Comparison of ENCODE assay signal across 9 mouse cellular contexts in genomic region chr15:84073911-84074704, GRCm38 (mm10). TPM values are rescaled to one million over a fixed set of nuclear protein-coding genes. Genes with fewer than 3 reads are reported as not detected.
DNase-seq lines count a peak whose midpoint lies in the region; ATAC-seq and TF ChIP-seq lines count a peak whose summit lies in the region.
"Had no signal": no experiment of that assay in that cellular context is flagged by ENCODE, and none has a peak within 500 bp of the region (broad histone marks: within the 10 kb centered on the region; RNA-seq: fewer than 3 reads in every experiment).

No protein-coding gene starts in this region.

- H3K4me2 ChIP-seq in heart, embryonic 11.5 days: no peak overlapping the region
- no peak overlapping the region for H3K4me2 ChIP-seq in heart, postnatal 0 days (ENCODE audit: low read depth, low read length)
- H3K4me2 ChIP-seq in midbrain, embryonic 12.5 days (replicated peaks): peak overlapping the region; percentile 39
- H3K4me2 ChIP-seq in stomach, embryonic 16.5 days (ENCODE audit: low read depth, low read length): 0 out of 2 replicates have a peak overlapping the region, but pooled peaks have one; percentile 2

- H3K36me3 ChIP-seq in heart, embryonic 11.5 days (ENCODE audit: control insufficient read depth, insufficient read depth, low read length): no peaks in the 10 kb centered on the region
- H3K36me3 ChIP-seq in heart, postnatal 0 days (replicated peaks; ENCODE audit: control insufficient read depth, insufficient read depth, low read length): no peaks in the 10 kb centered on the region
- no peaks in the 10 kb centered on the region for H3K36me3 ChIP-seq in midbrain, embryonic 12.5 days
- H3K36me3 ChIP-seq in stomach, embryonic 16.5 days (ENCODE audit: control insufficient read depth, insufficient read depth, low read length): no peaks in the 10 kb centered on the region

- DNase-seq in heart, adult 18-20 months: peak; percentile 24 to 81
- DNase-seq in ZHBTc4 (ENCODE audit: low read depth, low spot score): peak; percentile 90
- peak; percentile 89 for DNase-seq in embryo, embryonic 10 days (ENCODE audit: low spot score)
- DNase-seq in heart, postnatal 0 days (ENCODE audit: low spot score): peak; percentile 9
- peak; percentile 74 to 86 for DNase-seq in layer of hippocampus, postnatal 25 days (ENCODE audit: extremely low spot score in 1 of 2, low spot score in 1 of 2)

- no peaks in the 10 kb centered on the region for H3K4me1 ChIP-seq in heart, embryonic 11.5 days (ENCODE audit: control insufficient read depth, insufficient read depth, low read length)
- H3K4me1 ChIP-seq in heart, postnatal 0 days (ENCODE audit: control insufficient read depth, insufficient read depth): no peaks in the 10 kb centered on the region
- peaks cover 20% of the 10 kb centered on the region for H3K4me1 ChIP-seq in midbrain, embryonic 12.5 days
- H3K4me1 ChIP-seq in stomach, embryonic 16.5 days (ENCODE audit: control insufficient read depth, insufficient read depth, low read length): no peaks in the 10 kb centered on the region; the same call in 1 of the 2 replicates

- no peak overlapping the region for H3K27ac ChIP-seq in heart, embryonic 11.5 days (ENCODE audit: low read depth, low read length)
- no peak overlapping the region for H3K27ac ChIP-seq in heart, postnatal 0 days (ENCODE audit: low read depth)
- no peak overlapping the region for H3K27ac ChIP-seq in midbrain, embryonic 12.5 days (replicated peaks)
- no peak overlapping the region for H3K27ac ChIP-seq in stomach, embryonic 16.5 days (ENCODE audit: low read length)

- peak; percentile 84 for TF ChIP-seq CTCF in heart, postnatal 0 days (IDR thresholded peaks at IDR 0.05; ENCODE audit: low read depth)

- H3K4me3 ChIP-seq in heart, embryonic 11.5 days (ENCODE audit: low read depth, low read length): no peak overlapping the region
- H3K4me3 ChIP-seq in heart, postnatal 0 days (ENCODE audit: low read depth, low read length): no peak overlapping the region
- H3K4me3 ChIP-seq in midbrain, embryonic 12.5 days: 0 out of 2 replicates have a peak overlapping the region, but pooled peaks have one; percentile 13
- H3K4me3 ChIP-seq in stomach, embryonic 16.5 days (replicated peaks; ENCODE audit: low read length): no peak overlapping the region

- no peaks in the 10 kb centered on the region for H3K9me3 ChIP-seq in heart, embryonic 11.5 days (replicated peaks; ENCODE audit: control insufficient read depth, low read length)
- no peaks in the 10 kb centered on the region for H3K9me3 ChIP-seq in heart, postnatal 0 days (replicated peaks; ENCODE audit: control insufficient read depth, low read length)
- no peaks in the 10 kb centered on the region for H3K9me3 ChIP-seq in midbrain, embryonic 12.5 days
- H3K9me3 ChIP-seq in stomach, embryonic 16.5 days (replicated peaks; ENCODE audit: control insufficient read depth, low read length): no peaks in the 10 kb centered on the region

- 15% methylated on average over 14 of the region's 15 CpGs for WGBS in heart, embryonic 11.5 days (ENCODE audit: insufficient replicate concordance)
- 16% methylated on average over 11 of the region's 15 CpGs for WGBS in heart, postnatal 0 days
- WGBS in midbrain, embryonic 12.5 days: 10% methylated on average over 11 of the region's 15 CpGs
- WGBS in stomach, embryonic 16.5 days: 10% methylated on average over 14 of the region's 15 CpGs

- no peak for ATAC-seq in heart, embryonic 11.5 days (replicated peaks; ENCODE audit: insufficient number of reproducible peaks, low FRiP score, low TSS enrichment)
- no peak for ATAC-seq in heart, postnatal 0 days (ENCODE audit: insufficient read depth, low read depth)
- peak; percentile 24; the same call in 1 of the 2 replicates for ATAC-seq in midbrain, embryonic 12.5 days (ENCODE audit: low FRiP score, low read depth)
- ATAC-seq in stomach, embryonic 16.5 days (ENCODE audit: insufficient read depth, low FRiP score): no peak

- TF ChIP-seq EP300 in heart, postnatal 0 days (IDR thresholded peaks at IDR 0.05; ENCODE audit: low read depth): no peak

- peaks cover 49% of the 10 kb centered on the region for H3K27me3 ChIP-seq in heart, embryonic 11.5 days (ENCODE audit: control insufficient read depth, insufficient read depth, low read length)
- peaks cover 59% of the 10 kb centered on the region for H3K27me3 ChIP-seq in heart, postnatal 0 days (ENCODE audit: control insufficient read depth, insufficient read depth, low read length)
- peaks cover 67% of the 10 kb centered on the region for H3K27me3 ChIP-seq in midbrain, embryonic 12.5 days
- H3K27me3 ChIP-seq in stomach, embryonic 16.5 days (ENCODE audit: control insufficient read depth, insufficient read depth, low read length): peaks cover 8% of the 10 kb centered on the region; the same call in 1 of the 2 replicates

- H3K9ac ChIP-seq in heart, embryonic 11.5 days (ENCODE audit: low read depth, low read length): no peak overlapping the region
- no peak overlapping the region for H3K9ac ChIP-seq in heart, postnatal 0 days (replicated peaks; ENCODE audit: low read depth, low read length)
- no peak overlapping the region for H3K9ac ChIP-seq in midbrain, embryonic 12.5 days (replicated peaks)
- H3K9ac ChIP-seq in stomach, embryonic 16.5 days (ENCODE audit: low read length): no peak overlapping the region

RNA-seq across cellular contexts. Expression of gene Efcab6, which starts 8.9 kb away (rescaled TPM):
- under 1 TPM in 1 of 2 experiments, not detected in 1; 0.08 TPM for total RNA-seq in heart, adult 18-20 months (2021)
- 0.08 TPM in 1 of 2 replicates, not detected in the other for polyA plus RNA-seq in heart, embryonic 11.5 days (2014; fragmentation: Nextera tagmentation; extraction: Ambion mirVana)
- total RNA-seq in heart, postnatal 0 days (2014; rRNA removed; ENCODE audit: low replicate concordance): 0.12 TPM in 1 of 2 replicates, not detected in the other
- polyA plus RNA-seq in heart, postnatal 0 days (2015; fragmentation: Nextera tagmentation; extraction: Ambion mirVana): 0.08 TPM in 1 of 2 replicates, not detected in the other
- total RNA-seq in layer of hippocampus, postnatal 25 days (2021): 1 to 10 TPM; 4.5 to 9.4 TPM
- polyA plus RNA-seq in midbrain, embryonic 12.5 days (2016; fragmentation: Nextera tagmentation; extraction: Ambion mirVana): 0.16 TPM in 1 of 2 replicates, not detected in the other
- polyA plus RNA-seq in stomach, embryonic 16.5 days (2015; fragmentation: Nextera tagmentation; extraction: Ambion mirVana): 0.21 and 0.70 TPM in 2 replicates
- polyA plus RNA-seq: liver, embryonic 16.5 days had no signal

RNA-seq across cellular contexts. Expression of gene Sult4a1, which starts 31.4 kb away (rescaled TPM):
- total RNA-seq in heart, adult 18-20 months (2021): under 1 TPM in 1 of 2 experiments, not detected in 1; 0.10 TPM
- polyA plus RNA-seq in heart, embryonic 11.5 days (2014; fragmentation: Nextera tagmentation; extraction: Ambion mirVana): 0.49 and 0.87 TPM in 2 replicates
- total RNA-seq in heart, postnatal 0 days (2014; rRNA removed; ENCODE audit: low replicate concordance): 0.46 TPM in 1 of 2 replicates, not detected in the other
- polyA plus RNA-seq in heart, postnatal 0 days (2015; fragmentation: Nextera tagmentation; extraction: Ambion mirVana): 0.18 and 0.29 TPM in 2 replicates
- 100 to 1,000 TPM; 320 to 354 TPM for total RNA-seq in layer of hippocampus, postnatal 25 days (2021)
- 19.1 and 22.1 TPM in 2 replicates for polyA plus RNA-seq in midbrain, embryonic 12.5 days (2016; fragmentation: Nextera tagmentation; extraction: Ambion mirVana)
- polyA plus RNA-seq in stomach, embryonic 16.5 days (2015; fragmentation: Nextera tagmentation; extraction: Ambion mirVana): 4.0 and 5.2 TPM in 2 replicates

RNA-seq across cellular contexts. Expression of gene Pnpla5, which starts 48.9 kb away (rescaled TPM):
- not detected for total RNA-seq in heart, adult 18-20 months (2021)
- polyA plus RNA-seq in heart, embryonic 11.5 days (2014; fragmentation: Nextera tagmentation; extraction: Ambion mirVana): not detected in 2 replicates
- total RNA-seq in heart, postnatal 0 days (2014; rRNA removed; ENCODE audit: low replicate concordance): not detected in 2 replicates
- polyA plus RNA-seq in heart, postnatal 0 days (2015; fragmentation: Nextera tagmentation; extraction: Ambion mirVana): not detected in 2 replicates
- not detected for total RNA-seq in layer of hippocampus, postnatal 25 days (2021)
- not detected in 2 replicates for polyA plus RNA-seq in midbrain, embryonic 12.5 days (2016; fragmentation: Nextera tagmentation; extraction: Ambion mirVana)
- not detected in 2 replicates for polyA plus RNA-seq in stomach, embryonic 16.5 days (2015; fragmentation: Nextera tagmentation; extraction: Ambion mirVana)

Comparison
In these comparisons a context has a peak if more than half of its experiments do, and no peak if none do; other contexts are left out.
1. DNase-seq: peak in every context shown above with its lines; median percentile 90 in ZHBTc4; 89 in embryo, embryonic 10 days; 80 in layer of hippocampus, postnatal 25 days; 52 in heart, adult 18-20 months; 9 in heart, postnatal 0 days.
2. H3K4me2 ChIP-seq: peak in midbrain, embryonic 12.5 days (single experiment) and stomach, embryonic 16.5 days (single experiment); none in heart, embryonic 11.5 days (single experiment) and heart, postnatal 0 days (single experiment).